Mouse (Mus musculus) lung, adult 2 months (tissue): ENCODE measurements at regions not wholly inside any gene's neighbourhood (a gene's known extent, or its start where the extent isn't known, plus 50 kb on each side); places are given as distances from the start of the nearest gene placed in this dataset.

Experiments
- CTCF ChIP-seq: fragments of 200-500 bp; IDR thresholded peaks from 2 replicates; pipeline ENCODE4 v1.5.1; 2011; ENCODE audit warnings: mild to moderate bottlenecking, low read length, control low read depth; ENCODE audit not compliant: insufficient read depth
- POLR2A ChIP-seq: fragments of 200-500 bp; IDR thresholded peaks from 2 replicates; pipeline ENCODE4 v1.6.1; 2011; ENCODE audit warnings: low read depth, mild to moderate bottlenecking, control low read depth, low read length, borderline replicate concordance; ENCODE audit errors: extremely low read depth

- TF ChIP-seq POLR2A (no peak), CTCF (no peak)
Measured at GRCm38 (mm10) chr15:61797827-61798226, 875.0 kb upstream of the A1bg start.
